Mouse (Mus musculus) intestine, embryonic 14.5 days (tissue): ENCODE measurements around the gene Zgpat. TPM values are rescaled to one million over a fixed set of nuclear protein-coding genes. Genes with fewer than 3 reads are reported as not detected.

Experiments used
- ATAC-seq: fragments of 200-750 bp; cut with Nextera tagmentation; replicated peaks from 2 replicates; pipeline ENCODE4 v1.8.0; 2017; ENCODE audit warnings: low read depth, moderate number of reproducible peaks, moderate TSS enrichment, moderate library complexity; ENCODE audit not compliant: low FRiP score, low TSS enrichment
- DNase-seq: peaks from one replicate; pipeline ENCODE4 v3.0.0-alpha.2; 2018; ENCODE audit warnings: low spot score
- H3K27ac ChIP-seq: fragments of 300-500 bp; sonication (generic); 2 replicates; pipeline ENCODE4 v1.5.1; 2014; ENCODE audit warnings: low read depth, mild to moderate bottlenecking, control low read depth
- H3K27me3 ChIP-seq: fragments of 300-500 bp; sonication (generic); replicated peaks from 2 replicates; pipeline ENCODE4 v1.6.1; 2014; ENCODE audit warnings: low read length, control low read depth; ENCODE audit not compliant: control insufficient read depth, insufficient read depth
- H3K36me3 ChIP-seq: fragments of 300-500 bp; sonication (generic); 2 replicates; pipeline ENCODE4 v1.6.1; 2014; ENCODE audit warnings: low read length, control low read depth; ENCODE audit not compliant: control insufficient read depth, insufficient read depth
- H3K4me1 ChIP-seq: fragments of 300-500 bp; sonication (generic); replicated peaks from 2 replicates; pipeline ENCODE4 v1.6.1; 2014; ENCODE audit warnings: low read length, control low read depth, mixed read lengths; ENCODE audit not compliant: control insufficient read depth, insufficient read depth
- H3K4me2 ChIP-seq: fragments of 300-500 bp; sonication (generic); 2 replicates; pipeline ENCODE4 v1.6.1; 2014; ENCODE audit warnings: low read length
- H3K4me3 ChIP-seq: fragments of 300-500 bp; sonication (generic); 2 replicates; pipeline ENCODE4 v1.5.1; 2014; ENCODE audit warnings: low read depth, low read length, control low read depth, mixed read lengths
- H3K9ac ChIP-seq: fragments of 300-500 bp; sonication (generic); 2 replicates; pipeline ENCODE4 v1.6.1; 2014; ENCODE audit warnings: mild to moderate bottlenecking, low read length
- H3K9me3 ChIP-seq: fragments of 300-500 bp; sonication (generic); 2 replicates; pipeline ENCODE4 v1.6.1; 2016; ENCODE audit warnings: low read length, control low read depth; ENCODE audit not compliant: control insufficient read depth
- WGBS: fragments of 180-500 bp; shearing (Covaris S2); extraction: QIAGEN DNeasy Blood & Tissue Kit; methylation state at CpG from one replicate; pipeline ENCODE4 v1.1.7; 2014; 5-methylcytosine and 5-hydroxymethylcytosine counted together
- polyA plus RNA-seq: library from polyadenylated mRNA; unstranded; fragments of >200 nt; fragmentation: Nextera tagmentation; extraction: Ambion mirVana; gene quantifications from 2 replicates; pipeline ENCODE4 v1.2.1, GENCODE M21; 2014

The Zgpat gene
- polyA plus RNA-seq, 1 experiment from 2014 or later = 34.4 TPM

GRCm38 (mm10) chr2:181342766-181343165, 22.0 kb upstream of the Zgpat start:
- Histone ChIP-seq H3K27me3 (no peaks in the 10 kb centered on the region), H3K4me2 (no peak overlapping the region), H3K9me3 (no peaks in the 10 kb centered on the region), H3K36me3 (peaks cover 79% of the 10 kb centered on the region), H3K9ac (no peak overlapping the region), H3K27ac (no peak overlapping the region), H3K4me3 (no peak overlapping the region), H3K4me1 (no peaks in the 10 kb centered on the region)
- no peak for ATAC-seq
- 95% methylated on average over 6 of the region's 6 CpGs for WGBS
- no peak for DNase-seq

DNA sequence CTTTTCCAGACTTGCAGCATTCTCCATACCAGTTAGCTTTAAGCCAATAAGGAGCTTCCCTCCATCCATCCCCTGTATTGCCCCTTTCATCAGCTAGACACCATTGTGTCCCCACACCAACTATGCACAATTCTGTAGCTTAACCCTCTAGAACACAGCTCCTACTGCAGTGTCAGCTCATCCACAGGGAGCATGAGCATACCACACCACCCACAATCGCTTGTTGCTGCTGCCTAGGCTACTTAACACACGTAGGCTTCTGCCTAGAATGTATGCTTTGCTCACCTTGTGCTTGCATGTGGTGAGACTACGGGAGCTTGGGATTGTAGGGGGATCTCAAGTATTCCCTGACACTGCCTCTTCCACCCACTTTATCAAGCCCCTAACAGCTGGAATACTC, 7.9 kb upstream of the Zgpat start:
- no peak overlapping the region for H3K4me2 ChIP-seq
- no peak overlapping the region for H3K27ac ChIP-seq
- no peaks in the 10 kb centered on the region for H3K9me3 ChIP-seq
- no peaks in the 10 kb centered on the region for H3K27me3 ChIP-seq
- no peak overlapping the region for H3K4me3 ChIP-seq
- 90% methylated on average over 3 of the region's 3 CpGs for WGBS
- H3K9ac ChIP-seq = no peak overlapping the region
- ATAC-seq (no peak), DNase-seq (no peak)
- H3K4me1 ChIP-seq = no peaks in the 10 kb centered on the region
- peaks cover 93% of the 10 kb centered on the region for H3K36me3 ChIP-seq

DNA sequence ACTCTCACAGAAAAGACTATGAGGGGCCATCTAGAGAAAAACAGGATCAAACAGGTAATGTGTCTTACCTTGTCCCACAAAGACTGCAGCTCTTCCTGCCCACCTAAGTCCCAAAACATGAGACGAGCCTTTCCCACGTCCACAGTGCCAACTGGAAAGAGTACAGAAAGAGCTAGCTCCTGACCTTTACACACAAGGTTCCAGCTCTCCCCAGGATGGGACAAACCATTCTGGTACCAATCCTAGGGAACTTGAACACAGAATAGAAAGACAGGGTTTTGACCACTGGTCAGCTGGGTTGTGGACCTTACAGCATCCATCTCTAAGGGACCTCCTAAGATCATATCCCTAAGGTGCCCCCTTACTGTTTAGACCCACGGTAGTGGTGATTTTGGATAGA, 782 bp upstream of the Zgpat start:
- 82% methylated on average over 3 of the region's 3 CpGs for WGBS
- peak overlapping the region; percentile 84; the same call in 1 of the 2 replicates for H3K4me3 ChIP-seq

GRCm38 (mm10) chr2:181364487-181364859, 255 bp upstream of the Zgpat start:
- no peak for DNase-seq
- WGBS = 10% methylated on average over 14 of the region's 14 CpGs
- H3K27me3 ChIP-seq = no peaks in the 10 kb centered on the region
- peak overlapping the region; percentile 84 for H3K4me3 ChIP-seq
- H3K9me3 ChIP-seq = no peaks in the 10 kb centered on the region
- H3K36me3 ChIP-seq = peaks cover 39% of the 10 kb centered on the region
- H3K9ac ChIP-seq = peak overlapping the region; percentile 71
- H3K4me2 ChIP-seq = peak overlapping the region; percentile 76
- H3K27ac ChIP-seq = peak overlapping the region; percentile 72; the same call in 1 of the 2 replicates
- peaks cover 29% of the 10 kb centered on the region for H3K4me1 ChIP-seq
- ATAC-seq = 0 out of 2 replicates have a peak, but pooled peaks have one; percentile 3

More for the DNA sequence above, 782 bp upstream of the Zgpat start:
- DNase-seq (no peak), ATAC-seq (no peak)
- Histone ChIP-seq H3K9me3 (no peaks in the 10 kb centered on the region), H3K27me3 (no peaks in the 10 kb centered on the region), H3K4me2 (peak overlapping the region; percentile 76), H3K27ac (no peak overlapping the region), H3K4me1 (peaks cover 29% of the 10 kb centered on the region), H3K36me3 (peaks cover 44% of the 10 kb centered on the region), H3K9ac (peak overlapping the region; percentile 71; the same call in 1 of the 2 replicates)

GRCm38 (mm10) chr2:181365655-181366075, 937 bp downstream of the Zgpat start:
- peak overlapping the region; percentile 76 for H3K4me2 ChIP-seq
- H3K9ac ChIP-seq = peak overlapping the region; percentile 71
- under 1% methylated on average over 20 of the region's 20 CpGs for WGBS
- no peaks in the 10 kb centered on the region for H3K27me3 ChIP-seq
- H3K4me1 ChIP-seq = peaks cover 29% of the 10 kb centered on the region
- peaks cover 36% of the 10 kb centered on the region for H3K36me3 ChIP-seq
- ATAC-seq (peak; percentile 44), DNase-seq (peak; percentile 81)
- H3K4me3 ChIP-seq = peak overlapping the region; percentile 84
- peak overlapping the region; percentile 72 for H3K27ac ChIP-seq
- H3K9me3 ChIP-seq = no peaks in the 10 kb centered on the region

GRCm38 (mm10) chr2:181370001-181370400, 5.3 kb downstream of the Zgpat start:
- WGBS = 97% methylated on average over 5 of the region's 5 CpGs
- ATAC-seq (no peak), DNase-seq (no peak)
- peaks cover 18% of the 10 kb centered on the region; the same call in 1 of the 2 replicates for H3K36me3 ChIP-seq
- no peak overlapping the region for H3K4me2 ChIP-seq
- no peaks in the 10 kb centered on the region for H3K27me3 ChIP-seq
- no peaks in the 10 kb centered on the region for H3K9me3 ChIP-seq
- peaks cover 23% of the 10 kb centered on the region for H3K4me1 ChIP-seq
- no peak overlapping the region for H3K4me3 ChIP-seq
- no peak overlapping the region for H3K9ac ChIP-seq
- H3K27ac ChIP-seq = no peak overlapping the region

GRCm38 (mm10) chr2:181375787-181376186, 11.1 kb downstream of the Zgpat start:
- DNase-seq (no peak), ATAC-seq (no peak)
- H3K4me1 ChIP-seq = no peaks in the 10 kb centered on the region
- H3K4me3 ChIP-seq = no peak overlapping the region
- no peaks in the 10 kb centered on the region for H3K27me3 ChIP-seq
- H3K9me3 ChIP-seq = no peaks in the 10 kb centered on the region
- H3K36me3 ChIP-seq = peaks cover 31% of the 10 kb centered on the region
- no peak overlapping the region for H3K4me2 ChIP-seq
- H3K9ac ChIP-seq = no peak overlapping the region
- WGBS = 93% methylated on average over 2 of the region's 2 CpGs
- no peak overlapping the region for H3K27ac ChIP-seq

GRCm38 (mm10) chr2:181377230-181377629, 12.5 kb downstream of the Zgpat start:
- no peak overlapping the region for H3K4me3 ChIP-seq
- no peak overlapping the region for H3K27ac ChIP-seq
- no peak overlapping the region for H3K4me2 ChIP-seq
- peaks cover 42% of the 10 kb centered on the region for H3K36me3 ChIP-seq
- no peaks in the 10 kb centered on the region for H3K27me3 ChIP-seq
- ATAC-seq = no peak
- H3K4me1 ChIP-seq = no peaks in the 10 kb centered on the region
- no peaks in the 10 kb centered on the region for H3K9me3 ChIP-seq
- no peak overlapping the region for H3K9ac ChIP-seq
- no peak for DNase-seq
- WGBS = 73% methylated on average over 2 of the region's 2 CpGs

- no peaks in the 10 kb centered on the region for H3K27me3 ChIP-seq
- ATAC-seq (no peak), DNase-seq (no peak)
- no peaks in the 10 kb centered on the region for H3K9me3 ChIP-seq
- no peak overlapping the region for H3K27ac ChIP-seq
- H3K36me3 ChIP-seq = peaks cover 57% of the 10 kb centered on the region
- no peaks in the 10 kb centered on the region for H3K4me1 ChIP-seq
- no peak overlapping the region for H3K4me2 ChIP-seq
- H3K9ac ChIP-seq = no peak overlapping the region
- WGBS = 90% methylated on average over 5 of the region's 5 CpGs
- no peak overlapping the region for H3K4me3 ChIP-seq
Observed at GRCm38 (mm10) chr2:181378701-181379100, 14.0 kb downstream of the Zgpat start.
